Mouse (Mus musculus): ENCODE measurements around the gene Rassf3.

Rassf3 gene

GRCm38 (mm10) chr10:121403104-121403503 is 73.0 kb downstream of the Rassf3 start:
- DNase-seq (ENCODE audit: low read depth): no peak

- no peak for DNase-seq (ENCODE audit: low read depth)
Measured at GRCm38 (mm10) chr10:121401005-121401404, 75.1 kb downstream of the Rassf3 start.

GRCm38 (mm10) chr10:121398599-121398998 is 77.5 kb downstream of the Rassf3 start:
- DNase-seq (ENCODE audit: low read depth): no peak

GRCm38 (mm10) chr10:121395542-121396176 is 80.5 kb downstream of the Rassf3 start:
- no peak for DNase-seq (ENCODE audit: low read depth)

GRCm38 (mm10) chr10:121394789-121395325 is 81.3 kb downstream of the Rassf3 start:
- no peak for DNase-seq (ENCODE audit: low read depth)

- DNase-seq (ENCODE audit: low read depth): no peak
Measured at GRCm38 (mm10) chr10:121394270-121394669, 81.9 kb downstream of the Rassf3 start.

GRCm38 (mm10) chr10:121391901-121392300 is 84.2 kb downstream of the Rassf3 start:
- no peak for DNase-seq (ENCODE audit: low read depth)

- no peak for DNase-seq (ENCODE audit: low read depth)
Measured at GRCm38 (mm10) chr10:121390602-121391001, 85.5 kb downstream of the Rassf3 start.

- no peak for DNase-seq (ENCODE audit: low read depth)
Measured at GRCm38 (mm10) chr10:121386347-121386746, 89.8 kb downstream of the Rassf3 start.

GRCm38 (mm10) chr10:121385695-121386094 is 90.5 kb downstream of the Rassf3 start:
- no peak for DNase-seq (ENCODE audit: low read depth)

GRCm38 (mm10) chr10:121384710-121385109 is 91.4 kb downstream of the Rassf3 start:
- no peak for DNase-seq (ENCODE audit: low read depth)

- no peak for DNase-seq (ENCODE audit: low read depth)
Measured at GRCm38 (mm10) chr10:121381280-121381679, 94.9 kb downstream of the Rassf3 start.

- DNase-seq (ENCODE audit: low read depth): no peak
Measured at GRCm38 (mm10) chr10:121379387-121379786, 96.8 kb downstream of the Rassf3 start.

- no peak for DNase-seq (ENCODE audit: low read depth)
Measured at GRCm38 (mm10) chr10:121376530-121377271, 99.4 kb downstream of the Rassf3 start.

- no peak for DNase-seq (ENCODE audit: low read depth)
Measured at GRCm38 (mm10) chr10:121375649-121376493, 100.3 kb downstream of the Rassf3 start.

GRCm38 (mm10) chr10:121374693-121375620 is 101.2 kb downstream of the Rassf3 start:
- DNase-seq (ENCODE audit: low read depth): no peak

GRCm38 (mm10) chr10:121374013-121374412 is 102.1 kb downstream of the Rassf3 start:
- DNase-seq (ENCODE audit: low read depth): no peak

GRCm38 (mm10) chr10:121370777-121371176 is 105.4 kb downstream of the Rassf3 start:
- peak; percentile 23 for DNase-seq (ENCODE audit: low read depth)

- no peak for DNase-seq (ENCODE audit: low read depth)
Measured at GRCm38 (mm10) chr10:121368783-121369465, 107.2 kb downstream of the Rassf3 start.

- DNase-seq (ENCODE audit: low read depth): no peak
Measured at GRCm38 (mm10) chr10:121367780-121368179, 108.4 kb downstream of the Rassf3 start.

GRCm38 (mm10) chr10:121367271-121367670 is 108.9 kb downstream of the Rassf3 start:
- DNase-seq (ENCODE audit: low read depth): no peak
